Mouse (Mus musculus) testis, adult 2 months (tissue): Measurements from ENCODE around the gene Mgat5. TPM values are rescaled to one million over a fixed set of nuclear protein-coding genes. Genes with fewer than 3 reads are reported as not detected.

Experiments used
- H3K27ac ChIP-seq: fragments of 200-500 bp; 2 replicates; pipeline ENCODE4 v1.5.1; 2012; ENCODE audit warnings: low read depth, low read length; ENCODE audit not compliant: control insufficient read depth, insufficient read depth
- H3K27me3 ChIP-seq: fragments of 200-500 bp; 2 replicates; pipeline ENCODE4 v1.6.1; 2012; ENCODE audit warnings: mild to moderate bottlenecking, low read length, moderate library complexity; ENCODE audit not compliant: control insufficient read depth, insufficient read depth
- H3K36me3 ChIP-seq: fragments of 200-500 bp; 2 replicates; pipeline ENCODE4 v1.6.1; 2012; ENCODE audit warnings: mild to moderate bottlenecking, low read length; ENCODE audit not compliant: control insufficient read depth, insufficient read depth
- H3K4me1 ChIP-seq: fragments of 200-500 bp; 2 replicates; pipeline ENCODE4 v1.6.1; 2012; ENCODE audit warnings: low read length; ENCODE audit not compliant: control insufficient read depth, insufficient read depth
- H3K4me3 ChIP-seq: fragments of 200-500 bp; 2 replicates; pipeline ENCODE4 v1.5.1; 2012; ENCODE audit warnings: low read depth, mild to moderate bottlenecking, low read length, moderate library complexity, mixed read lengths; ENCODE audit not compliant: control insufficient read depth
- CTCF ChIP-seq: fragments of 200-500 bp; IDR thresholded peaks from 2 replicates; pipeline ENCODE4 v1.5.1; 2012; ENCODE audit warnings: low read depth, mild to moderate bottlenecking, inconsistent platforms, low read length, moderate library complexity; ENCODE audit not compliant: control insufficient read depth, insufficient read depth, insufficient replicate concordance
- POLR2A ChIP-seq: fragments of 200-500 bp; IDR thresholded peaks from 2 replicates; pipeline ENCODE4 v1.6.1; 2012; ENCODE audit warnings: low read depth, mild to moderate bottlenecking, inconsistent platforms, low read length, moderate library complexity; ENCODE audit not compliant: control insufficient read depth
- polyA plus RNA-seq: library from polyadenylated mRNA; depleted of rRNA; stranded (reverse); fragments of >200 nt; gene quantifications from 2 replicates; pipeline ENCODE4 v1.2.3, GENCODE M21; 2012

Gene Mgat5
- polyA plus RNA-seq, 1 experiment = 16.2 TPM

DNA sequence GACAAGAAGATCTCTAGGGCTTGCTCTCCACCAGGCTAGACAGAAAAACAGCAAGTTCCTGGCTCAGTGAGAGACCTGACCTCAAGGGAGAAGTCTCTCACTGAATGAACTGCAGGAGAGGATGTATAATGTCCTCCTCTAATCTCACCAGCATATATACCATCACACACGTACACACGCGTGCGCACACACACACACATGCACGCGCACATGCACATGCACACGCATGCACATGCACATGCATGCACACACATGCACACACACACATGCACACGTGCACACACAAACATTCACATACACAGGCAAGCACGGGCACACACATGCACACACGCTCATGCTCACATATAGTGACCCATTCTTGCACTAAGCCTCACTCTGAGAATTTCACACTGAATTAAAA lies 310.1 kb downstream of the Mgat5 start:
- Histone ChIP-seq H3K27ac (no peak overlapping the region), H3K27me3 (no peaks in the 10 kb centered on the region), H3K4me1 (no peaks in the 10 kb centered on the region), H3K4me3 (no peak overlapping the region), H3K36me3 (no peaks in the 10 kb centered on the region)
- TF ChIP-seq POLR2A (no peak), CTCF (no peak)

DNA sequence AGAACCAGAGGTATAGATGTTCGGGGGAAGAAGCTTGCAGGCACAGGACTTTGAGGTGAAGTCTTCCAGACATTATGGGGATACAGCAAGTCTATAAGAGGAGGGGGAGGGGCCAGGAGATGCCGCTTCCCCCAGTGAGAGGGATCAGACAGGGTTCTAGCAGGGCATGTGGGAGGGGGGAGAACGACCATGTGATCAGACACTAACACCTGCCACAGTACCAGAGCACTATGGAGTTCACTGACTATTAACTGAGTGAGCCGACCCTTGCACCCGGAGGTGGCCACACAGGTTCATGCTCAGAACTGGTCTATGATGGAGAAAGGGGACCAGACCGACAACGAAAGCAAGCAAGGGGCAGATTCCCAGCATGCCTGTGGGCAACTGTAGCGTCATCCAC lies 318.5 kb downstream of the Mgat5 start:
- Histone ChIP-seq H3K4me3 (no peak overlapping the region), H3K27ac (no peak overlapping the region), H3K36me3 (no peaks in the 10 kb centered on the region), H3K27me3 (no peaks in the 10 kb centered on the region), H3K4me1 (no peaks in the 10 kb centered on the region)
- TF ChIP-seq POLR2A = no peak
- TF ChIP-seq CTCF = no peak

DNA sequence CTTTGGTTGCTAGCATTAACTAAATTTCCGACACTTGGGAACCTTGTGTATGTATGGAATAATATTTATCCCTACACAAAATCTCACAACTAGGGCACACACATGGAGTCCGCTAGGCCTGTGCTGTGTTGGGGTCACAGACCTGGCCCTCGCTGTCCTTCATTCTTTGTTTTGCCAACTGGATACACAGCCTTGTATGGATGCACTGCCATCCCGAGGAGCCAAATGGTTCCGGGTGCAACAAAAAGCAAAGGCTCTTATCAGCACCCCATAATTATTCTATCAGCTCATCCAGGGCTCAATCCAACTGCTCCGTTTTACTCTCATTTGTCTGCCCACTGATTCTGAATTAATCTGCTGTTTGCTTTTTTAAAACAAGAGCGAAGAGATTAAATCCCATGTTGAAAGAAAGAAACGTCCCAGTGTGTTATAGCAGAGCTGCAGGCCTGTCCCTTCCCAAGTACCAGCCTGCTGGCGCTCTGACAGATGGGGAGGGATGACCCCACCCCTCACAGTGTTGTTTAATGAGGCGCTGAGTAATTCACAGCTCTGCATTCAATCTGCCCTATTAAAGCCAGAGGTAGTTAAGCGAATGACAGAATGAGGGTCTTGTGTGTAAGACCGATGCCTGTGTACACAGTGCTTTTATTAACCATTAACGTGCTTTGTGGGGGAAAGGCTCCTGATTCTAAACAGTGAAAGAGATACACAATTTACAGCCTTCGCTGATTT lies 326.2 kb downstream of the Mgat5 start:
- H3K36me3 ChIP-seq = no peaks in the 10 kb centered on the region
- H3K4me1 ChIP-seq = no peaks in the 10 kb centered on the region
- H3K4me3 ChIP-seq = no peak overlapping the region
- TF ChIP-seq CTCF (no peak), POLR2A (no peak)
- no peak overlapping the region for H3K27ac ChIP-seq
- H3K27me3 ChIP-seq = no peaks in the 10 kb centered on the region

DNA sequence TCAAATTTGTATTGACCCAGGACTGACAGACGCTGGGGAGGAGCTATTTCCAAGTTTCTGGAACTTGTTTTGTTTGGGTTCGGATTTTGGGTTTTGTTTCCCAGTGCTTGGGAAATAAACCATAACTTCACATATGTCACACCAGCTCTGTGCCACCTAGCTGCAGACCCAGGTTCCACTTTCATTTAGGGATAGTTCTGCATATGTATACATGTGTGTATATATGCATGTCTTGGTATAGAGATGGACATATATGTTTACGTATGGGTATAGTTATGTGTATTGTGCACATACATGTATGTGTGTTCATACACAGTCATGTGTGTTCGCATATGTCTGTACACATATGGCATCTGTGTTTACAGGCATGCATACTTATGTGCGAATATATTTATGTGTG lies 326.9 kb downstream of the Mgat5 start:
- no peaks in the 10 kb centered on the region for H3K36me3 ChIP-seq
- H3K27ac ChIP-seq = no peak overlapping the region
- H3K27me3 ChIP-seq = no peaks in the 10 kb centered on the region
- no peak overlapping the region for H3K4me3 ChIP-seq
- no peaks in the 10 kb centered on the region for H3K4me1 ChIP-seq
- TF ChIP-seq POLR2A = no peak
- TF ChIP-seq CTCF = no peak

DNA sequence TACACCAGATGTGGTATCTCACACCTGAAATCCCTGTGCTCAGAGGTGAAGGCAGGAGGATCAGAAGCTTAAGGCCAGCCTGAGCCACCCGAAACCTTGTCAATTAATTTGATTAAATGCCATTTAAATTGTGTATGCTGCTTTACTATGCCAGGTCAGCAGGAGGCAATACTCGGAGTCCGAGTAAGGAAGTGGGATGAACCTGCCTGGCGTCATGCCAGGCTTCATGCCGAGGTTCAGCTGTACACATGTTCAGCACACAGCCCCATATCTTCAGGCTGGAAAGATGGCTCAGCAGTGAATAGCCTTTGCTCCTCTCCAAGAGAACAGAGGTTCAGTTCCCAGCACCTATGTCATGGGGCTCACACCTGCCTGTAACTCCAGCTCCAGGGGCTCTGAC lies 331.6 kb downstream of the Mgat5 start:
- no peaks in the 10 kb centered on the region for H3K27me3 ChIP-seq
- H3K4me3 ChIP-seq = no peak overlapping the region
- no peaks in the 10 kb centered on the region for H3K36me3 ChIP-seq
- no peak overlapping the region for H3K27ac ChIP-seq
- TF ChIP-seq CTCF (no peak), POLR2A (no peak)
- no peaks in the 10 kb centered on the region for H3K4me1 ChIP-seq

DNA sequence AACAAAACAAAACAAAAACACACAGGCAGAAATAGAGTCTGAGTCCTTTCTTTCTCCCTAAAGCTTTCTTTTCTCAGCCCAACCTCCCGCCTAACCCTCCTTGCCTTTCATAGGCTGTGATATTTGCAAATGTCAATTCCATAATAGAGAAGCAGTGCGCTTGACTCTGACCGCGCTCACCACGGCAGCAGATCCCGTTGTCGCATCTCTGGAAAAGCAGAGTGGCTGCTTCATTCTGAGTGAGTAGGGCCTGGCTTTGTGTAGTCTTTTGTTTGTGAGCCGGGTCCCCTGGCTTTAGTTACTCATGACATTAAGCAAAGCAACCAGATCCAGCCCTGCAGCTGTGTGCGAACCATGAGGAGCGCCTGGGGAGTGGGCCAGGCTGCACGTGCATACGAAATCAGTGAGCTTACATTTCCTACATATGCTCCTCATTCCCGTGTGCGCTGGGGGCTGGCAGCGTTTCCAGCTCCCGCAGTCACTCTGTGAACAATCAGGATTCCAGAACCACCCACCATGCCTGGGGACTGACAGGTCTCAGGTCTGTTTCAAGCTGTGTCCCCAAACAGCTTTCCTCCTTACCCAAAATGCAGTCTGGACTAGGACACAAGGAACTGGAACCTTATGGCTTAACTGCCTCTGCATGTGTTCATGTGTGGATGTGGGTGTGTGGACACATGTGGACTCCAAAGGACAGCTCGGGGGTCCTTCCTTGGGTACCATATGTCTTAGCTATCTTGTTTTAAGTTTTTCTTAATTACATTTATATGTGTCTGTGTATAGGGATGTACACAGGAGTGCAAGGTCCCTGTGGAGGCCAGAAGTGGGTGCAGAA lies 332.6 kb downstream of the Mgat5 start:
- Histone ChIP-seq H3K36me3 (no peaks in the 10 kb centered on the region), H3K4me3 (no peak overlapping the region), H3K4me1 (no peaks in the 10 kb centered on the region), H3K27ac (no peak overlapping the region), H3K27me3 (no peaks in the 10 kb centered on the region)
- no peak for TF ChIP-seq POLR2A
- no peak for TF ChIP-seq CTCF
